Mouse (Mus musculus) lung, postnatal 4 days (tissue): Measurements from ENCODE around the gene Slc17a5.
"Not testable (repeated sequence)": the region's sequence is repeated elsewhere in the genome, so short reads cannot be mapped to it uniquely, and the experiment has no call there.

Source experiments
- DNase-seq, 2 experiments: peaks; one replicate each; pipeline ENCODE4 v3.0.0; 2021

Gene Slc17a5

DNA sequence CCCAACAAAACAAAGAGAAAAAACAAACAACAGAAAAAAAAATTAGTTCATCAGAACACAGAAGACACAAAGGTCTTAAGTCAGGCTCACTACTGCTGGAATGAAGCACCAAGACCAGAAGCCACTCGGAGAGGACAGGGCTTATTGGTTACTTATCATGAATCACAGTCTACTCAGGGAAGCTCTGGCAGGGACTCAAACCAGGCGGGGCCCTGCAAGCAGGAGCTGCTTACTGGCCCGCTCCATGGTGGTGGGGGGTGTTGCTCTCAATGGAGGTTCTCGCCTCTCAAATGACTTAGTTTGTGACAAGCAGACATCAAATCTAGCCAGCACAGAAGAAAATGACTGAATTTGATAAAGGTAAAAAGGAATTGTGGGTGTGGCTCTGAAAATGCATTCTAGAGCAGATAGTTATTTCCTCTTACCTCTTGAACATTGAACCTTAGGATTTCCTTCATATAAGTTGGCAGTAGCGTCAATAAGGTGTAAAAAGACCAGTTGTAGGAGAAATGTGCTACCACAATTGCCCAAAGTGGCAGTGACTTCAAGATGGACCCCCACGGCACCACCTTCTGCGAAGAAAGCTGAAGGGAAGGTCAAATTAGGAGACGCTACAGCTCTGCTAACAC is 29.1 kb downstream of the Slc17a5 start:
- DNase-seq = no peak

GRCm38 (mm10) chr9:78557041-78557440 is 30.8 kb downstream of the Slc17a5 start:
- no peak for DNase-seq

- DNase-seq = peak; percentile 57 to 88
Measured at GRCm38 (mm10) chr9:78552984-78553383, 34.9 kb downstream of the Slc17a5 start.

DNA sequence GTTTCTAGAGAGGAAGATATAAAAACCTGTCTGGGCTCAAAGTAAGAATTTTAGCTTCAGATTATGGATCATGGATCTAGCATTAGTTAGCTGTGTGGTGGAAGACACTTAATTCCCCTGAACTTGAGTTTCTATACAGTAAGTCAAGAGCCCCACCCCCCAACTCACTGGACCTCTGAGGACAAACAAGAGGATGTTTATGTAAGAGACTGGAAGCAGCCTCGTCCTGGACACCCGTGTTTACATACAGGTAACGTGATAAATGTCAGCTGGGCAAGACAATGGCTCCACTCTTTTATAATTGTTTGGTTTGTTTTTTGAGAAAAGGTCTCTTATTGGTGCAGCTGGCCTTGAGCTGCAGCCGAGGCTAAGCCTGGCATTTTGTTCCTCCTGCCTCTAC is 36.1 kb downstream of the Slc17a5 start:
- DNase-seq = peak in 1 of 2 experiments; percentile 56

DNA sequence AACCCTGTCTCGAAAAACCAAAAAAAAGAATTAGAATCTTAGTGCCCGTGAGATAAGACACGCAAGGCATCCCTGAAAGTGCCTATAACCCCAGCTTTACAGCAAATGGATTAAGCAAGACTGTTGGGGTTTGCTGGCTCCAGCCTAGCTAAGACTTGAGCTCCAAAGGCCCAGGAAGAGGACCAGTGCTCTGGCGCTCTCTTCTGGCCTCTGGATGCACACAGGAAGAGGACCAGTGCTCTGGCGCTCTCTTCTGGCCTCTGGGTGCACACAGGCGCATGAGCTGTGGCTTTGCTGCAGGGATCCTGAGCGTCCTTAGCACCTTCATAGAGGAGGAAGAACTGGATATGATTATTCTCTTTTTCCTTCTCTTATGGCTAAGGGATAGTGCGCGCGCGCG is 40.1 kb downstream of the Slc17a5 start:
- DNase-seq = no peak

GRCm38 (mm10) chr9:78546944-78547343 is 40.9 kb downstream of the Slc17a5 start:
- no peak for DNase-seq

DNA sequence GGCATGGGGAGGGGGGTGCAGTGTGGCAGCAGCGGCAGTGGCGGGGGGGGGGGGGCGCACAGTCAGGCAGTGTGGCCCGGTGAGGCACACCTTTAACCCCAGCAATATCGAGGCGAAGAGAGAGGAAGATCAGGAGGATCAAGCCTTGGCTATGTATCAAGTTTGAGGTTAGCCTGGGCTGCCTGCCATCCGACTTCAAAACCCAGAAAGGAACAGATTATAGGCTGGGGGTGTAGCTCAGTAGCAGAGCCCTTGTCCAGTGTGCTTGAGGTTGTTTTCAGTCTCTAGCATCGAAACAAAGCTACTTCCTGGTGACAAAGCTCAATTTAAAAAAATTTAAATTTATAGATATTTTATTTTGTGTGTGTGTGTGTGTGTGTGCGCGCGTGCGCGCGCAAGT is 46.1 kb downstream of the Slc17a5 start:
- no peak for DNase-seq

- no peak for DNase-seq
Measured at GRCm38 (mm10) chr9:78538421-78538820, 49.4 kb downstream of the Slc17a5 start.

GRCm38 (mm10) chr9:78537154-78537873 is 50.5 kb downstream of the Slc17a5 start:
- DNase-seq = no peak

GRCm38 (mm10) chr9:78534606-78535005 is 53.2 kb downstream of the Slc17a5 start:
- DNase-seq = no peak

DNA sequence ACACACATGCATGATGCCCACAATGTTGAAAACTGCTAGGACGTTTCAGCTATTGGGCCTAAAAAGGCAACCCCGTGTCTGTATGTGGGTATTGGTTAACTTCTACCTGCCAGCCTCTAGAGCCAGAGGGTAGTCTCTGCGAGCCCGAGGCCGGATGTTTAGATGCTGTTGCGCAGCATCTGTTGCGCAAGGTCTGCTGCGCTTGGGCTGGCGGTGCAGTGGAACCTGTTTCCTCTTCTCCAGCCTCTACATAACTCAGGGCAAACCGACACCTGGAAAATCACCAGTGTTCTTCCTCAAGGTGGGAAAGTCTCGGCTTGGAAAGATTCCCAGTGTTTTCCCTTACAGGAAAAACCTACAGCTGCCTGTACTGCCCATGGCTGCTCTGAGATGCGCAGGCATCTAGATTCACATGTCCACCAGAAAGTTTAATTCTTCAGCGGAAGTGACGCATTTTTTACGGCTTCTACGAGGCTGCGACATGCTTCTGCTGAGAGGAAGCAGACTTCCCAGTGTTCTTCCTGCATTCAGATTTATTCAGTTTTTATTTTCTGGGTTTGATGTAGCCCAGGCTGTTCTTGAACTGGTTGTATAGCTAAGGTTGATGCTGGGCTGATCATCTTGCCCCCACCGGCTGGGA is 54.4 kb downstream of the Slc17a5 start:
- DNase-seq = peak; percentile 83 to 89

- peak in 1 of 2 experiments; percentile 42 for DNase-seq
Measured at GRCm38 (mm10) chr9:78532341-78532819, 55.5 kb downstream of the Slc17a5 start.

- DNase-seq = no peak
Measured at GRCm38 (mm10) chr9:78531816-78532215, 56.0 kb downstream of the Slc17a5 start.

- peak; percentile 85 to 91 for DNase-seq
Measured at GRCm38 (mm10) chr9:78527767-78528381, 60.0 kb downstream of the Slc17a5 start.

GRCm38 (mm10) chr9:78527301-78527761 is 60.5 kb downstream of the Slc17a5 start:
- DNase-seq = peak; percentile 88 to 92

DNA sequence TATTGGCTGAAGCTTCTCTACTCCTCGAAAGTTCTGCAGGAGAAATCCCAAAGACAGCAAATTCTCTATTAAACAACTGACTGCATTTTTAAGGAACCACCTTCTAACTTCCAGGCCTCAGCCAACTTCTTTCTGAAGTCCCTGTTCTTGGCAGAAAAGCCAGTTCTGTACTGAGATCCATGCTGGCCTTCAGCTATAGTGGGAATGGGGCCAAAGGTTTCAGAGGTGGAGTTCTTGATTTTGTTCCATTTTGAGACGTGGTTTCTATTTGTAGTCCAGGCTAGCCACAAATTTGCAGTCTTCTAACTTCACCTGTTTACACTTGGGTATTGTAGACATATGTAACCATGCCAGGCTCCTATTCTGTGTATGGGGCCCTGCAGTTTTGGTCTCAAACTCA is 61.6 kb downstream of the Slc17a5 start:
- no peak for DNase-seq

- DNase-seq = no peak
Measured at GRCm38 (mm10) chr9:78525451-78526135, 62.2 kb downstream of the Slc17a5 start.

DNA sequence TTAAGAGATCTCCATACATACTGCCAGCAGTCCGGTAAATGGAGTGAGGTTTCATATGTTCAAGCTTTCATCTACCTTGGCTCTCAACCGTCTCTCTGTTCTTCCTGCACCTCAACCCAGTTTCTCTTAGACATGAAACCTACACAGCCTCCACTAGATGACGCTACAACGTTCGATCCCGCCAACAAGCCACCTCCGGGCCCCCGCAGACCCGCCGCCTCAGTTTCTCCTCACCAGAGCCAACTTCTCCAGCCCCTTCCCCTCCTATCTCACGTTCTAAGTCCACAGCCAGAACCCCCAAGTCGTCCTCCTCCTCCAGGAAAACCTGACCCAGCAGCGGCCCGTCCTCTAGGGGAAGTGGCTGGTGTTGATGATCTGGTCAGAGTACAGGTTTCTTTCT is 66.2 kb downstream of the Slc17a5 start:
- DNase-seq = peak; percentile 35 to 59

- peak; percentile 69 to 79 for DNase-seq
Measured at GRCm38 (mm10) chr9:78520780-78521601, 66.8 kb downstream of the Slc17a5 start.

DNA sequence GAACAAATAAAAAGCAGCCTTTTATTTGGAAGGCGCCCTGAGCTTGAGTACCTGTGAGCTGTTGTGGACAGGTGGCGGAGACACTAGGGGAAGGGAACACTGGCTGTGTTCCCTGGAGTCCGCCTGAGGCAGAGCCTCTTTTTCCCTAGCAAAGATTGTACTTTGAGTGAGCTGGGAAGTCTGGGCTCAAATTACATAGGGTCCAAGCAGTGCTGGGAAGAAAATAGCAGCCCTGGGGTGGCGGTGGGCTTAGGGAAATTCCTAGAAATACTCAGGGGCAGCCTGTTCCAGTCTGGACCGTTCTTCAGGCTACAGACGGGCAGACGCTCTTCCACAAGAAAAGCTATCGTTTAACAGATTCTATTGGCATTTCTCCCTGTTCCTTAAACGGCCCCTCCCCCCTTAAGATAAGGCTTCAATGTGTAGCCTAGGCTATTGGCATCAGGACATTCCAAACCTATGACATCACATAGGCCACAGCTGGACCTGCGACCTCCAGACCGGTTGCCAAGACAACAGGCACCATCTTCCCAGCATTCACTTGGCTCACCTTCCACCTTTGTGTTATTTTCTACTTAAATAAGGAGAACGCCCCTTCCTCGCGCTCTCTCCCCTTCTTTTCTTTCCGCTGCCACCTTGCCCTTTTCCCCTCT is 67.6 kb downstream of the Slc17a5 start:
- DNase-seq = peak; percentile 56 to 58

GRCm38 (mm10) chr9:78517237-78517636 is 70.6 kb downstream of the Slc17a5 start:
- not testable (repeated sequence) for DNase-seq
